Mouse (Mus musculus) heart, adult 18-20 months (tissue): ENCODE measurements around the gene Pex5. TPM values are rescaled to one million over a fixed set of nuclear protein-coding genes. Genes with fewer than 3 reads are reported as not detected.

Source experiments
- DNase-seq, 2 experiments: peaks; one replicate each; pipeline ENCODE4 v3.0.0; 2021 to 2022; ENCODE audit warnings: mixed read lengths in 1 of 2
- long read RNA-seq, 2 experiments: library from polyadenylated mRNA; stranded (forward); transcript quantifications; one replicate each; pipeline ENCODE4 v2.0.0; 2021
- total RNA-seq, 2 experiments: library from RNA; stranded (reverse); gene quantifications; 2 replicates each; pipeline ENCODE4 v1.2.3; 2021

Gene Pex5
- 10 to 100 TPM; 24.0 to 26.5 TPM for total RNA-seq
- long read RNA-seq, experiment 1, transcript Pex5-201 (16 exons, 3,139 nt), result major isoform, 9 of 24 reads
- long read RNA-seq, experiment 1, transcript Pex5-202 (15 exons, 3,073 nt), result major isoform, 9 of 24 reads
- long read RNA-seq, experiment 1, partial matches to known transcripts, result 3 of 24 reads
- long read RNA-seq, experiment 1, other reads (novel, unspliced or antisense), result 3 of 24 reads
- long read RNA-seq, experiment 2, transcript Pex5-201 (16 exons, 3,139 nt), result minor isoform, 6 of 29 reads
- long read RNA-seq, experiment 2, transcript Pex5-202 (15 exons, 3,073 nt), result major isoform, 13 of 29 reads
- long read RNA-seq, experiment 2, partial matches to known transcripts, result 6 of 29 reads
- long read RNA-seq, experiment 2, other reads (novel, unspliced or antisense), result 4 of 29 reads

- DNase-seq, result peak; percentile 98
Observed at GRCm38 (mm10) chr6:124414927-124415325, at the start of gene Pex5. Pex5 (minus strand) TSS chr6:124415067.

DNA sequence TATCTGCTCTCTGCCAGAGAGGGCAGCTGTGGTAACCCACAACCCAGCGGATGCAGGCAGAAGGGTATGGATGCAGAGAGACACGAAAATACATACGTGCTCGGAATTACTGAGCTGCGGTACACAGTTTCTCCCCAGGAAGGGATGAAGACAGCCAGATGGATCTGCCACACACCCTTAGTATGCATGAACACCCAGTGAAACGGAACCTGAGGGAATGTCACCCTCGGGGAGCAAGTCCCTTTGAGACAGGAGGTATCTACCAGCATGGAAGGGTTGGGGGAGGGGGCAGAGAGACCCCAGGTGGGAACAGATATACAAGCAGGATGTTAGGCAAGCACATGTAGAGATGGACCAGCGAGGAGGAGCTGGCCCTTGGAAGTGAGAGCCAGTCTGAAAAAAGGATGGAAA, 49.0 kb upstream of the Pex5 start:
- no peak for DNase-seq

GRCm38 (mm10) chr6:124459388-124459787, 44.5 kb upstream of the Pex5 start:
- no peak for DNase-seq

DNA sequence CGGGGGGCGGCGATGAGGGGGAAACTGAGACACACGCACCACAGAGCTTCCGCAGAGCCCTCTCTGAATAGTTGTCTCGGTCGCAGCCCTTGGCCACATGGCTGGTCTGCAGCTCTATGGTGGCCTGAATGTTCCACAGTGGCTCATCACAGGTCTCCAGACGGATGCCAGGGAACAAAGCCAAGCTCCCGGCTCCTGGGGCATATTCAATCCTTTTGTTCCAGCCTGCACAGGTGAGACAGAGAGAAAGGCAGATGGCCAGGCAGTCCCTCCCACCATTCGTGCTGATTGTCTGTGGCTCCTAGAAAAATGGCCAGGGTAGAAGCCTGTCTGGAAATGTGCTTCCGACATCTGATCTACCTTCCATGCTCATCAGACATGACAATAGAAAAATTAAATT, 43.6 kb upstream of the Pex5 start:
- DNase-seq, result no peak

DNA sequence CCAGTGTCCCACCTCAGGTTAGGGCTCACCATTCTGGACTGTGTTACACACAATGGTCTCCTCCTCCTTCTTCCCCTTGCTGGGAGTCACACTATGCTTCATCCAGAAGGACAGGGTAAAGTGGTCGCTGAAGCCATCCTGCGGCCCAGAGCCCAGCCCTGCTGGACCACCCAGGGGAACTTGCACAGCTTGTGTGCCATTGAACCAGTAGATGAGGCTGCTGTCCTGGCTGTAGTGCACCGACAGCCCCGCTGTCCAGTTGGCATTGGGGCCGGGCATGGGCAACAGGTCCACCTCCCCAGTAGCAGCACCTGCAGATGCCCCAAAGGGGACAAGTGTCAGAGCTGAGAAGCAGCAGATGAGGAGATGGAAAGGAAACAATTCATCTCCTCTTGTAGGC, 43.0 kb upstream of the Pex5 start:
- DNase-seq, result no peak

DNA sequence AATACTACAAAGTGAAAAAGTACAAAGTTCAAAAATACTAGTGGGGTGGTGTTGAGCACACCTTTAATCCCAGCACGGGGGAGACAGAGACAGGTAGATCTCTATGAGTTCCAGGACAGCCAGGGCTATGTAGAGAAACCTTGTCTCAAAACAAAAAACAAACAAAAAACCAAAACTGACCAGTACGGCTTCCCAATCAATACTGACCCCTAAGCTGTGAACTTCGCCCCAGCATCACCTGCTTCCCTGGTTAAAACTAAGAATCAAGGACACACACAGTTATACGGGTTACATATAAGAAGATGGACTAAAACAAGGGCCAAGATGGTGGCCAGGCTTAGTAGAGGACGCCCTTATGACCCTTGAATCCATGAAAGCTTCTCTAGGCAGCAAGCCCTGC, 41.4 kb upstream of the Pex5 start:
- no peak for DNase-seq

GRCm38 (mm10) chr6:124453756-124454155, 38.9 kb upstream of the Pex5 start:
- no peak for DNase-seq

- DNase-seq, result no peak
Observed at GRCm38 (mm10) chr6:124451995-124452394, 37.1 kb upstream of the Pex5 start.

- DNase-seq, result no peak
Observed at GRCm38 (mm10) chr6:124449668-124450383, 35.0 kb upstream of the Pex5 start.

GRCm38 (mm10) chr6:124448959-124449667, 34.2 kb upstream of the Pex5 start:
- no peak for DNase-seq

GRCm38 (mm10) chr6:124448186-124448852, 33.5 kb upstream of the Pex5 start:
- DNase-seq, result peak in 1 of 2 experiments; percentile 22

DNA sequence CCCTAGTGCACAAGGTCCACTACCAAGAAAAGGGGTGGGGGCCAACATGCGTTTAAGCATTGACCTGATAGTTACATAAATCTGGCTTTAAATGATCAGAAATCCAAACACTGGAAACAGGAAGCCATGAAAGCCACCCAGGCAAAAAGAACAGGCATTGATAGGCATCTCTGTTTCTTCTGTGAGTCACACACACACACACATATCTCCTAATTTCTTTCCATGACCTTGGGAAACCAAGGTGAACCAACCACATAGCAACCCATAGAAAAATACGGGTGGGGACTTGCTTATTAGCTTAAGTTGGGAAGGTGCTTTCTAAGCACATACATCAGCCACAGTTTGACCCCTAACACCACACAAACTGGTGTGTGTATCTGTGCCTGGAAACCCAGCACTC, 32.5 kb upstream of the Pex5 start:
- no peak for DNase-seq

- no peak for DNase-seq
Observed at GRCm38 (mm10) chr6:124446459-124446858, 31.6 kb upstream of the Pex5 start.

DNA sequence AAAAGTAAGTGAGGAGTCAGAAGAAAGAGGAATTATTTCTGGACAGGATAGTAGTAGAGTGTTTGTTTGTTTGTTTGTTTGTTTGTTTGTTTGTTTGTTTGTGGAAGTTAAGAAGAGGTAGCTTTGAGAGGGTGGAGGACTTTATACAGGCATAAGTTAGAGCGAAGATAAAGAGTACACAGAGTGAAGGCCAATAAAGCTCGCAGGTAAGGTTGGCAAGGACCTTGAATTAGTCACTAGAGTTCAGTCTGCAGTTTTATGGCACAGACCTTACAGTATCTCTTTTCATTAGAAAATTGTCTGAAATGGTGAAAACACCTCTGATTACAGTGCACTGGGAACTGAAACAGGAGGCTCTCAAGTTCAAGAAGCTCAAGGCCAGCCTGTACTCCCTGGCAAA, 31.2 kb upstream of the Pex5 start:
- DNase-seq, result no peak

DNA sequence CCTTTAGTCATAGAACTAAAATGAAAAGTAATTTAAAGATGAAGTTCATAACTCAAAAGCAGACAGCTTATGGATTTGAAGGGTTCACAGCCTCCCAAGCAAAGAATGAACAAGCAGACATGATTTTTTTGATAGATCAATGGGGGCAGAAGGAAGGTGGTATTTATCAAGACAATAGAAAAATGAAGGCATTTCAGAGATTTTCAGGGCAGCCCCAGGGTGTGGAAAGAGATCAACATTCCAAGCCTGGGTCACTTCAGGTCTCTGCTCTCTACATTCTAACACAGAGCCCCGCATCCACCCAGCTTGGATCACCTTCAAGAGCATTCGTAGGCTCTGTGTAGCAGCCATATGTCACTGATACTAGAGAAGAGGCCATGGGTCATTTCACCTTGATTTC, 28.5 kb upstream of the Pex5 start:
- no peak for DNase-seq

DNA sequence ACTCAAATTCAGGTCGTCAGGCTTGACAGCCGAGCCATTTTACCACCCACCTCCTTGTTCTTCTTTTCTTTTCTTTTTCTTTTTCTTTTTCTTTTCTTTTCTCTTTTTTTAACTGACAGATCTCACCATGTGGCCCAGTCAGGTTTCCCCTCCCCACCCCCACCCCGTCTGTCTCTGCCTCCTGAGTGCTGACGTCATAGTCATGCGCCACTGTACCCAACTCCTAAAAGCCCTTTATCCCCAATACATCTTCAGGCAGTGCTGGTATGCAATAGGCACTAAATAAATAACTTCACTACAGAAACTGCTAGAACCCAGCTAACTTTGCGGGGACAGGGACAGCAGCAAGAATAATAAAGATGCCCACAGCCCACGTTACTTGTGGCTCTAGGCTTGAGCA, 21.4 kb upstream of the Pex5 start:
- no peak for DNase-seq

DNA sequence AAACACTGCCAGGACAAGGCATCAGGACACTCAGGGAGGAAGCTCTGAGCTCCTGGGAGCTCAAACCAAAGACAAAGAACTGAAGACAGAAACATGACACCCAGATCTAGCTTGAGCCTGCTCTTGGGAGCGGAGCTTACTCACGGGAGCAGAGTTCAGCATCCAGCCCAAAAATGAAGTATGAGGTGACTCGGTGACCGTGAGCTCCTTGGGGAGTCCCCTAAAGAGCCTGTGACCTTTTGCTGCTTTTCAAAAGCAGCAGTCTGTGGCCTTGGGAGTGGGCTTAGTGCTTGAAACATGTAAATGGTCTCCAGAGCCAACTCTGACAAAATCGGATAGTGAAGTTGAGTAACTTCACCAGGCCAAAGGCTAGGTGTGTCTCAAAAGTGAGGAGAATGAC, 20.3 kb upstream of the Pex5 start:
- DNase-seq, result no peak

DNA sequence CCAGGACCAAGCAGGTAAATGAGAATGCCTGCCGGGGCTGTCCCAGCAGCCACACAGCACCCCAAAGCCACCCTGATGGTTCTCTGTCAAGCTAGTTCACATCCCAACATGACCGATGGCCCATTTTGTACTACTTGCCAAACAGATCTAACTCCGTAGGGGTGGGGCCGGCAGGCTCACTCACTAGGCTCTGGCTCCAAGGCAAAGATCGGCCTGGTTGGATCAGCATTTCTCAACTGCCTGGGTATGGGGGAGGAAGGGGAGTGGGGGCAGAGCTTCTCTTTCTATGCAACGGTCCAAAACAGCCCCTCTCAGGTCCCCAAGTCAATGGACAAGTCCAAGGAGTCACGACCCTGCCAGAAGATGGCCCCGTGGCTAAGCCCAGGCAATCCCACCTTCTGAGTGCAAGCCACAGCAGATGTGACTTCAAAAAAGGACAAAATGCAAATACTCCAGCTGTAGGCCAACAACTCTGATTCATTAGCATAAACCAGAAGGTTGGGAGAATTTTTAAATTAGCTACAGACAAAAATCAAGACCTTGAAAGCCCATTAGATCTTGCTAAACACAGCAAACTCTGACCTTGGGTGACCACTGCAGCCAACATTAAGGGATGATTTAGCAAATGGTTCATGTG, 18.9 kb upstream of the Pex5 start:
- no peak for DNase-seq

GRCm38 (mm10) chr6:124430784-124431495, 16.1 kb upstream of the Pex5 start:
- no peak for DNase-seq

DNA sequence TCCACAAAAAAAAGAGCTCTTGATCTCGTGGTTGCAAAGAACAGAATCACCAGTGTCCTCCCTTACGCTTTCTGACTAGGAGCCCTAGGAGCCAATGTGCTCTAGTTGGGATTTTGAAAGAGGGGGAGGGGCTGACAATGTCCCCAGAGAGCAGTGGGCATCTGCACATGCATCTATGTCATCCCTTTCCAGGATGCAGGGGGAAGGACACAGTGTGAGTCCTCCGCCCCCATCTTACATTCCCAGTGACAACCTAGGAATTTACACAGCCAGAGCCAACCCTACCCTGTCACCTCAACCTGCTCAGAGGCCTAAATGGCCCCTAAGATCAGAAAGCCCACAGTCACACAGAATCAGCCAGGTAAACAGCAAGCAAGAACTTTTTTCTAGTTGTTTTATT, 15.5 kb upstream of the Pex5 start:
- DNase-seq, result no peak
